Mouse (Mus musculus): Measurements from ENCODE around the gene Map3k4.

GRCm38 (mm10) chr17:12240701-12241100 lies 77.9 kb downstream of the Map3k4 start:
- TF ChIP-seq CTCF (IDR thresholded peaks at IDR 0.05; ENCODE audit: low read depth, low read length) (no peak), GATA1 (IDR thresholded peaks at IDR 0.05; ENCODE audit: borderline replicate concordance, low read length) (no peak), GATA2 (IDR thresholded peaks at IDR 0.05; ENCODE audit: borderline replicate concordance, low read depth, low read length) (no peak), TAL1 (conservative IDR thresholded peaks at IDR 0.05; ENCODE audit: low read depth, low read length) (no peak)

All from G1E (cell line).